Mouse (Mus musculus): Measurements from ENCODE around the gene Topors.

DNA sequence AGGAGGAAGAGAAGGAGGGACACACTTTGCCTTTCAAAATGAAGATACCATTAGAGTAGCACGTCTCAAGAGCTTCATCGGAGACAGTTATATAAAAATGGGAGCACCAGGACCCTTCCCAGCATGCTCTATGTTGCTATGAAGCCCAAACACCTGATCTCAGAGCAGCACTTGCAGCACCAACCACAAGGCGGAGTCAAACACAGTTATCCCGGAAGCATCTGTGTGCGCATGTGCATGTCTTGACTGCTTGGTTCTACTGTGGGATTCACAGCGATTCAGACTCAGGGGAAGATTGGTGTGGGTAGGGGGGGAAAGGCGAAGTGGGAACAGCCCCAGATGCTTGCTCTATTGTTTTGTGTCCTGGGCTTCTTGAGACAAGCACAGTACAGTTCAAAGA, 51.3 kb downstream of the Topors start:
- peak; percentile 35 for TF ChIP-seq CTCF (IDR thresholded peaks at IDR 0.05)
- TF ChIP-seq POLR2A (IDR thresholded peaks at IDR 0.05; ENCODE audit: insufficient read depth, low read depth, low read length) = no peak
- no peak for TF ChIP-seq EP300 (IDR thresholded peaks at IDR 0.05; ENCODE audit: insufficient read depth, low read depth, low read length)

All from heart, adult 2 months (tissue).